1 mouse cellular context compared by ENCODE assay signal in genomic region chr7:118733225-118733624, GRCm38 (mm10).
TF ChIP-seq lines count a peak whose summit lies in the region.

No protein-coding gene starts in this region.

TF ChIP-seq in CH12.LX, 34 proteins besides CTCF, POLR2A, EP300 and RAD21 (continued from another document):
- TF ChIP-seq SMC3 (IDR thresholded peaks at IDR 0.05; ENCODE audit: low read depth, low read length) = no peak
- TF ChIP-seq ETS1 (conservative IDR thresholded peaks at IDR 0.05; ENCODE audit: low read depth, low read length) = no peak
- TF ChIP-seq PAX5 (IDR thresholded peaks at IDR 0.05; ENCODE audit: low read length) = no peak
- TF ChIP-seq NRF1 (IDR thresholded peaks at IDR 0.05; ENCODE audit: low read depth, low read length) = peak; percentile 64
- no peak for TF ChIP-seq MAX (IDR thresholded peaks at IDR 0.05; ENCODE audit: low read length)
- TF ChIP-seq NELFE (IDR thresholded peaks at IDR 0.05; ENCODE audit: low read depth, low read length) = no peak
- TF ChIP-seq SIN3A (IDR thresholded peaks at IDR 0.05; ENCODE audit: low read length) = 0 out of 2 replicates have a peak, but pooled peaks have one; percentile 35
